Mouse (Mus musculus): ENCODE results near the gene Gm20767.
"Not testable (repeated sequence)": the region's sequence is repeated elsewhere in the genome, so short reads cannot be mapped to it uniquely, and the experiment has no call there.

Gene Gm20767

GRCm38 (mm10) chr13:120139946-120140345 is at the start of gene Gm20767:
Gene Gm20767, plus strand, starts transcription at chr13:120140246.
- not testable (repeated sequence) for DNase-seq (ENCODE audit: low spot score in 2 of 2)

- DNase-seq (ENCODE audit: low spot score in 2 of 2): not testable (repeated sequence)
These were observed 47.1 kb upstream of the Gm20767 start for GRCm38 (mm10) chr13:120092950-120093349.

DNA sequence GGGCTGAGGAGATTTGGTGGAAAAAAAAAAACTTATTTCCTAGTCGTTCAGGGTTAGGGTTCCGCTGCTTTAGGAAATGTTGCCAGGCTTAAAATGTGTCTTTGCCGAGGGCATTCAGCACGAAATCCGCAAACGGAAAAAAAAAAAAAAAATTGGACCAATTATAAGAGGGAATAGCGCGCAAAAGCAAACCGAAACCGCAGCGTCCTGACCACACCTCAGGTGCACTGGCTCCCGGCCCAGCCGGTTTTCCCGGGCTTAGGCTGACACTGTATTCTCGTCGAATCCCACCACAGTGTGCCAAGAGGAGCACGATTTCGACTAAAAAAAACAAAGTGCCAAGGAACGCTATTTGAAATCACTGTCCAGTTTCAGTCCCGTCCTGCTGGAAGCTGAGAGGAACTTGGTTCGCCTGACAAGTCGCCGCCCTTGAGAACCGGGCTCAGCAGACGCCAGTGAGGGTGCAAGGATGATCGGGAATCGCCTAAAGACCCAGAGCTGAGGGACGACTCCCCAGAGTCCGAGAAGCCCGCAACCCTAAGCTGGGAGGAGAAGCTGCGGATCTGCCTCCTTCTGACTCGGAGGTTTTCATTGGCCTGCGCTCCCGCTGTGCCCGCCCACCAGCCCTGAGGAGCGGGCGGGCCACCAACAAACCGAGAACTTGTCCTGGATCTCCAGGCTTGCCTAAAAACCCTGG is 43.7 kb upstream of the Gm20767 start:
- not testable (repeated sequence) for DNase-seq (ENCODE audit: low spot score in 2 of 2)

GRCm38 (mm10) chr13:120096938-120097256 is 43.1 kb upstream of the Gm20767 start:
- not testable (repeated sequence) for DNase-seq (ENCODE audit: low spot score in 2 of 2)

DNA sequence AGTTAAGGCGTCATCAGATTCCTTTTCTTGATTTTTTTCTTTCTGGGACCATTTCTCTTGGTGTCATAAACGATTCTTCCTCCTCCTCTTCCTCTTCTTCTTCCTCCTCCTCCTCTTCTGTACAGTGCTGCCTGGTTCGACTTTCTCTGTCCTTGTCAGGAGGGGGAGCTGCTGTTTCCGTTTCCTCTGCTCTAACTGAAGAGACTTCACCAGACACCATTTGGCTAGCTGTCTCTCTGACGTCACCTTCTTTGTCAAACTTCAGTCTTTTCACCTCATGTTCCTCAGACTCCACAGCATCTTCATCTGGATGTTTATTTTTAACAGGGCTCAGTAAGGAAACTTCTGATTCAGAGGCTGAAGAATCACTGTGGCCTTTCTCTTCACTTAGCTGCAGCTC is 40.7 kb upstream of the Gm20767 start:
- DNase-seq (ENCODE audit: low spot score in 2 of 2): not testable (repeated sequence)

DNA sequence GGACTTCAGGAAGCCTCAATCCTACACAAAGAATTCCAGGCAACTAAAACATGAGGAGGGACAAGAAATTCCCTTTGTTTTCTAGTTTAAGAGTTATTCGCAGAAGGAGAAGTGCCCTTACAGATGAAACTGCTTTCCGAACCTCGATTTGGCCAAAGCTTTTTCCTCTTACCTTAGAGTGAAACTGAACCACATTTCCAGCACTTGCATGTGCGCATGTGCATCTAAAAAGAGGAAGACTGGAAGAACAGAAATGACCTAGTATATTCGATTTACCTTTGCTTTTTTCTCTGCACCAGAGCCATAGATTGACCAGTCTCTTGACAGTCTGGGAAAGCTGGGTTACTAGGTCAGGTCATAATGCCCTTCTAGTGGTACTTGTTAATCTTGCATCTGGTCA is 33.5 kb upstream of the Gm20767 start:
- DNase-seq (ENCODE audit: low spot score in 2 of 2): not testable (repeated sequence)

DNA sequence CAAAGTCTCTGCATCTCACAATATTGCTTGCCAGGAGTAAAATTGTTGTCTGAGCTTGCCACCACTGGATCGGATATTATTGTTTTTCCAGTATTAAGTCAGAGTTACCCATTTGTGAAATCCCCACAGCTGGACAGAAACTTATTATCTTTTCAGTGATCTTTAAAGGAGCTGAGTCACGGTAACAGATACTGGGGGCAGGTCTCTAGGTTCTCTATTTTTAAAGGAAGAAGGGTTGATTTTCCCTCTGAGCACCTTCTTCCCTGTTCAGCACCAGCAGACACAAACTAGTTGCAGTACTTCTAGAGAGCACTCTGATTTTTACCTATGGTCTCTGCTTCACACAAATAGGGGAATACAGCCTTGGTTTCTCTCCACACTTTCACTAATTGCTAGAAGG is 33.0 kb upstream of the Gm20767 start:
- not testable (repeated sequence) for DNase-seq (ENCODE audit: low spot score in 2 of 2)

- not testable (repeated sequence) for DNase-seq (ENCODE audit: low spot score in 2 of 2)
These were observed 2.3 kb downstream of the Gm20767 start for GRCm38 (mm10) chr13:120142348-120142747.

DNA sequence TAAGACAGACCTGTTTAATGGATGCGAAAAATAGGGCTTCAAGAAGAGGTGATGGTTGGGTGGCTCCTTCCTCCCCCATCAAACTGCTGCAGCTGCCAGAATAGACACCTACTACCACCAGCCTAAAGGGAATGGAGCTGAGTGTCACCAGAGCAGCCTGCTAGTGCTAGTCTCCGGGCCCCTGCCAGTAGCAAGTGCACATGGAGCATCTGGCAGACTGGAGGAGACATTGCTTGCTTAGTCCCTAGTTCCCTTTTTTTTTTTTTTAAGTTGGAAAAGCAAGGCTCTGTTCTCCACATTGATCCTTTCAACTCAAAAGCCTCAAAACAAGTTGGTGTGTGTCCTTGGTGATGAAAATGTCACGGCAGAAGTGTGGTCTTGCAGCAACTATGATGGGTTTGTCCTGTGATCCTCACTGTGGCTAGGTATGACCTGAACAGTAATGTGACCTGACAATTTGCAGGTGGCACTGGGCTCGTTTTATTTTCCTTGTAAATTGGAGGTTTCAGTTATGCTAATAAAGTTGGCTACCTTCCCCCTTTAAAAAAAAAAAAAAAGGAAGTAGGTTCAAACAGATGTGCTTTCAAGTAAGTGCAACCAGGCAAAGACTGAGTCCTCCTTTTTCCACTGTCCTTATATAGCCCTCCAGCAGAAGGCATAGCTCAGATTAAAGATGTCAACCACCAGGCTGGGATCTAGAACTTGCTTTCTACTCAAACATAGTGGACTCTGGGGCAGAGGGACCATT is 9.8 kb downstream of the Gm20767 start:
- not testable (repeated sequence) for DNase-seq (ENCODE audit: low spot score in 2 of 2)

DNA sequence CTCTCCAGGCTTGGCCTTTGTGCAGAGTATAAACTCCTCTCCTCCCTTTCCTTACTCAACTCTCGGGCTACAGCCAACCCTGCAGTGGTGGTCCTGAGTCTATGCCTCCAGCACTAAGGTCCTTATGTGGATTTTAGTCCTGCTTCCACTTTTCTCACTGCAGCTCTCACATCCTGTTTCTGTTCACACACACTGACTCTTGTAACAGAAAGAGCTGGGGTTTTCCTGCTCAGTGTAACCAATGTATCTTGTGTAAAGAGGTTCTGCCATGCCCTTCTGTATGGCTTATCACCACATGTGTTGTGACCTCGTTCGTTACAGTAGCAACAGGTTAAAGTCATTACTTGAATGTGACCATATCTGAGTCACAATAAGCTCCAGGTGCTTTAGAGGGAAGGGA is 10.5 kb downstream of the Gm20767 start:
- not testable (repeated sequence) for DNase-seq (ENCODE audit: low spot score in 2 of 2)

- not testable (repeated sequence) for DNase-seq (ENCODE audit: low spot score in 2 of 2)
These were observed 28.3 kb downstream of the Gm20767 start for GRCm38 (mm10) chr13:120168301-120168700.

DNA sequence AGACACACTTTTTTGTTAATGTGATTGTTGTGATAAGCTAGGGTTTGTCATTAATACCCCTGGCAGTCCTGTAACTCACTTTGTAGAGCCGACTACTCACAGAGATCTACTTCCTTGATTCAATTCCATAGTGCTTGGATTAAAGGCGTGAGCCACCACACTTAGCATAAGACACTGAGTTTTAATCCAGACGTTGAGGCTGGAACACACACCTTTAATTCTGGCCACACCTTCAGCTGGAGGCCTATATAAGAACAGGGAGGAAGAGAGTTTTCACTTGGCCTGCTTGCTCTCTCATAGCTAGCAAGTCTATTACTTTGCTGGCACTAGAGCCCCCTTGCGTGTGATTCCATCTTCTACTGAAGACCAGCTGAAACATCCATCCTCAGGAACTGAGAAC is 32.1 kb downstream of the Gm20767 start, which contains the start of gene Gm21818:
Gene Gm21818 (plus strand): TSS at position 301 of the 400 bp plus-strand sequence.
- DNase-seq (ENCODE audit: low spot score in 2 of 2): not testable (repeated sequence)

GRCm38 (mm10) chr13:120196189-120196821 is 56.3 kb downstream of the Gm20767 start:
- DNase-seq (ENCODE audit: low spot score in 2 of 2): not testable (repeated sequence)

Measured in urinary bladder, postnatal 4 days (tissue).